Mouse (Mus musculus): Measurements from ENCODE around the gene Pde6g. TPM values are rescaled to one million over a fixed set of nuclear protein-coding genes. Genes with fewer than 3 reads are reported as not detected.

Gene Pde6g
- total and polyA plus RNA-seq, 3 experiments = 0.35 to 0.84 TPM; not detected in 1

DNA sequence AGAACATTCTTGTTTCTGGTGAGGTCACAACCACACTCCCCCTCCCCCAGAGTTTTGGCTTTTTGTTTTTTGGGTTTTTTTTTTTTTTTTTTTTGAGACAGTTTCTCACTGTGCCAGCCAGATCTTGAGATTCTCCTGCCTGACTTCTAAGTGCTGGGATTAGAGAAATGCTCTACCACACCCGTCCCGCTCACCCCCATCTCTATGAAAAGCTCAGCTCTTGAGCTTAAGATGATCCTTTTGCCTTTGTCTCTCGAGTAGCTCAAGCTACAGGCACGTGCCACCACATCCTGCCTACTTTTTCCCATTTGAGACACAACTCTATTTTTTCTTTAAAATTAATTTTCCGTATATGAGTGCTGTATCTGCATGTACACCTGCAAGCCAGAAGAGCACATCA, 11.1 kb upstream of the Pde6g start:
- DNase-seq (ENCODE audit: low read depth, low spot score) = peak; percentile 44
- Histone ChIP-seq H3K36me3 (ENCODE audit: control insufficient read depth in 1 of 2, insufficient read depth in 2 of 2, low read length in 2 of 2) (peaks cover 3 to 16% of the 10 kb centered on the region in 2 experiments; a peak in 3 of 4 replicates), H3K9me3 (replicated peaks; ENCODE audit: insufficient read depth, low read length) (no peaks in the 10 kb centered on the region), H3K4me1 (ENCODE audit: control insufficient read depth in 1 of 2, insufficient read depth in 2 of 2, low read length in 2 of 2) (peaks cover 8 to 20% of the 10 kb centered on the region in 2 experiments), H3K27ac (ENCODE audit: control insufficient read depth, low read depth, low read length) (no peak overlapping the region), H3K27me3 (ENCODE audit: control insufficient read depth in 1 of 2, insufficient read depth in 2 of 2, low read length in 2 of 2) (no peaks in the 10 kb centered on the region), H3K4me3 (ENCODE audit: control insufficient read depth in 1 of 2, insufficient read depth in 1 of 2, low read depth in 2 of 2, low read length in 2 of 2) (no peak overlapping the region), H3K79me2 (ENCODE audit: control insufficient read depth, insufficient read depth, low read length, poor library complexity) (peaks cover 30% of the 10 kb centered on the region), H3K9ac (ENCODE audit: control insufficient read depth, low read depth, low read length, poor library complexity, severe bottlenecking) (no peak overlapping the region)
- TF ChIP-seq POLR2AphosphoS5 (IDR thresholded peaks at IDR 0.05; ENCODE audit: borderline replicate concordance, low read depth, low read length) = no peak
- peak; percentile 67; the same call in 1 of the 2 replicates for TF ChIP-seq POLR2AphosphoS2 (IDR thresholded peaks at IDR 0.05; ENCODE audit: low read length)
- peak; percentile 54; the same call in 1 of the 2 replicates for TF ChIP-seq ZNF384 (IDR thresholded peaks at IDR 0.05; ENCODE audit: low read depth, low read length)
- TF ChIP-seq GABPA (IDR thresholded peaks at IDR 0.05; ENCODE audit: low read depth, low read length) = no peak
- no peak for TF ChIP-seq ZMIZ1 (IDR thresholded peaks at IDR 0.05; ENCODE audit: low read depth, low read length)

DNA sequence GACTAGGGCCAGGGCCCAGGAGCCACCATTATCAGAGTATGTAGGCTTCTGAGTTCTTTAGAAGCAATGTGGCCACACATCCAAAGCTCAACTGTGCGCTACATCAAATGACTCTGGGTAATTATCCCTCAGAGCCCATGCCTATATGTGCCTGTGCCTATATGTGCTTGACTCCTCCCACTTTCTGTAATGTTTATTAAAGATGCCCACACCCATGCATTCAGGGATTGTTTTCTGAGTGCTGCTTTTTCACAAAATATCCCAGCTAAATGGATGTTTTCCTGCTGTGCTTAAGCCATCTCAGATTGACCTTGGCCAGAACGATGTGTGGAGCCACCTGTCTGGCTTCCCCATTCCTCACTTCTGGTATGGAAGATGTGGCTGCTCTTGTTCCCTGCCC, 10.2 kb upstream of the Pde6g start:
- no peak for DNase-seq (ENCODE audit: low read depth, low spot score)
- H3K9ac ChIP-seq (ENCODE audit: control insufficient read depth, low read depth, low read length, poor library complexity, severe bottlenecking) = no peak overlapping the region
- H3K27me3 ChIP-seq (ENCODE audit: control insufficient read depth in 1 of 2, insufficient read depth in 2 of 2, low read length in 2 of 2) = no peaks in the 10 kb centered on the region
- peaks cover 37% of the 10 kb centered on the region for H3K79me2 ChIP-seq (ENCODE audit: control insufficient read depth, insufficient read depth, low read length, poor library complexity)
- H3K4me1 ChIP-seq (ENCODE audit: control insufficient read depth in 1 of 2, insufficient read depth in 2 of 2, low read length in 2 of 2) = peaks cover 5 to 22% of the 10 kb centered on the region in 2 experiments
- H3K9me3 ChIP-seq (replicated peaks; ENCODE audit: insufficient read depth, low read length) = no peaks in the 10 kb centered on the region
- H3K4me3 ChIP-seq (ENCODE audit: control insufficient read depth in 1 of 2, insufficient read depth in 1 of 2, low read depth in 2 of 2, low read length in 2 of 2) = no peak overlapping the region
- no peak for TF ChIP-seq E2F4 (IDR thresholded peaks at IDR 0.05; ENCODE audit: borderline replicate concordance, low read depth, low read length)
- no peak for TF ChIP-seq ELF1 (IDR thresholded peaks at IDR 0.05; ENCODE audit: low read depth, low read length)
- TF ChIP-seq POLR2AphosphoS2 (IDR thresholded peaks at IDR 0.05; ENCODE audit: low read length) = peak; percentile 88
- TF ChIP-seq ZMIZ1 (IDR thresholded peaks at IDR 0.05; ENCODE audit: low read depth, low read length) = peak; percentile 55; the same call in 1 of the 2 replicates
- TF ChIP-seq ZC3H11A (IDR thresholded peaks at IDR 0.05; ENCODE audit: low read depth, low read length) = no peak
- peak in 1 of 2 experiments; percentile 53; a peak in 2 of 4 replicates for TF ChIP-seq POLR2A (IDR thresholded peaks at IDR 0.05; ENCODE audit: control insufficient read depth in 1 of 2, insufficient read depth in 1 of 2, low read depth in 1 of 2, low read length in 2 of 2, poor library complexity in 1 of 2)
- TF ChIP-seq POLR2AphosphoS5 (IDR thresholded peaks at IDR 0.05; ENCODE audit: borderline replicate concordance, low read depth, low read length) = no peak
- TF ChIP-seq RCOR1 (IDR thresholded peaks at IDR 0.05; ENCODE audit: low read depth, low read length) = no peak
- peaks cover 3 to 17% of the 10 kb centered on the region in 2 experiments; a peak in 3 of 4 replicates for H3K36me3 ChIP-seq (ENCODE audit: control insufficient read depth in 1 of 2, insufficient read depth in 2 of 2, low read length in 2 of 2)
- H3K27ac ChIP-seq (ENCODE audit: control insufficient read depth, low read depth, low read length) = no peak overlapping the region

DNA sequence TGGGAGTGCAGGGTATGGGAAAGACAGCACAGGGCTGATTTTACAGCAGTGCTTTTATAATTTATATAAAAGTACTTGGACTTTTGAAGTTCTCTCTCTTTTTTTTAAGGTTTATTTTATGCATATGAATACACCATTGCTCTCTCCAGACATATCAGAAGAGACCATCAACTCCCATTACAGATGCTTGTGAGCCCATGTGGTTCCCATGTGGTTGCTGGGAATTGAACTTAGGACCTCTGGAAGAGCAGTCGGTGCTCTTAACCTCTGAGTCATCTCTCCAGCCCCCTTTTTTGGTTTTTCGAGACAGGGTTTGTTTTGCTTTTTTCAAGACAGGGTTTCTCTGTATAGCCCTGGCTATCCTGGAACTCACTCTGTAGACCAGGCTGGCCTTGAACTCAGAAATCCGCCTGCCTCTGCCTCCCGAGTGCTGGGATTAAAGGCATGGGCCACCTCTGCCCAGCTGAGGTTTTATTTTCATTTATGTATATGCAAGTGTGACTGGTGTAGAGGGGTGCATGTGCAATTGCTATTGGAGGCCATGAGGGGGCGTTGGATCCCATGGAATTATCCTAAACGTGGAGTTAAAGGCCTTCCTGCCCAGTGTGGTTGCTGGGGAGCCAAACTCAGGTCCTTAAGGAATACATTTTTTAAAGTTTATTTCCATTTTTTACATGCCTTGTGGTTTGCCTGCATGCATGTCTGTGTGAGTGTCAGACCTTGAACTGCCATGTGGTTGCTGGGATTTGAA, 5.7 kb upstream of the Pde6g start:
- Histone ChIP-seq H3K36me3 (ENCODE audit: control insufficient read depth in 1 of 2, insufficient read depth in 2 of 2, low read length in 2 of 2) (peaks cover 3 to 10% of the 10 kb centered on the region in 2 experiments; a peak in 3 of 4 replicates), H3K27ac (ENCODE audit: control insufficient read depth, low read depth, low read length) (peak overlapping the region; percentile 67), H3K9me3 (replicated peaks; ENCODE audit: insufficient read depth, low read length) (no peaks in the 10 kb centered on the region), H3K4me3 (ENCODE audit: control insufficient read depth in 1 of 2, insufficient read depth in 1 of 2, low read depth in 2 of 2, low read length in 2 of 2) (peak overlapping the region; percentile 84 to 86), H3K79me2 (ENCODE audit: control insufficient read depth, insufficient read depth, low read length, poor library complexity) (peaks cover 37% of the 10 kb centered on the region), H3K4me1 (ENCODE audit: control insufficient read depth in 1 of 2, insufficient read depth in 2 of 2, low read length in 2 of 2) (peaks cover 0 to 14% of the 10 kb centered on the region in 2 experiments; a peak in 2 of 4 replicates), H3K9ac (ENCODE audit: control insufficient read depth, low read depth, low read length, poor library complexity, severe bottlenecking) (peak overlapping the region; percentile 93), H3K27me3 (ENCODE audit: control insufficient read depth in 1 of 2, insufficient read depth in 2 of 2, low read length in 2 of 2) (no peaks in the 10 kb centered on the region)
- peak; percentile 77 for DNase-seq (ENCODE audit: low read depth, low spot score)
- TF ChIP-seq E2F4 (IDR thresholded peaks at IDR 0.05; ENCODE audit: borderline replicate concordance, low read depth, low read length) (no peak), ETS1 (IDR thresholded peaks at IDR 0.05; ENCODE audit: low read depth, low read length) (no peak), POLR2A (IDR thresholded peaks at IDR 0.05; ENCODE audit: control insufficient read depth in 1 of 2, insufficient read depth in 1 of 2, low read depth in 1 of 2, low read length in 2 of 2, poor library complexity in 1 of 2) (no peak), TAL1 (IDR thresholded peaks at IDR 0.05; ENCODE audit: low read length) (no peak), TBP (IDR thresholded peaks at IDR 0.05; ENCODE audit: low read depth, low read length) (0 out of 2 replicates have a peak, but pooled peaks have one; percentile 37), RAD21 (IDR thresholded peaks at IDR 0.05; ENCODE audit: low read depth, low read length) (peak; percentile 31), USF1 (IDR thresholded peaks at IDR 0.05; ENCODE audit: low read depth, low read length) (no peak), ELF1 (IDR thresholded peaks at IDR 0.05; ENCODE audit: low read depth, low read length) (0 out of 2 replicates have a peak, but pooled peaks have one; percentile 7), GATA1 (IDR thresholded peaks at IDR 0.05; ENCODE audit: low read depth, low read length) (no peak), POLR2AphosphoS2 (IDR thresholded peaks at IDR 0.05; ENCODE audit: low read length) (no peak), ZNF384 (IDR thresholded peaks at IDR 0.05; ENCODE audit: low read depth, low read length) (no peak), BHLHE40 (IDR thresholded peaks at IDR 0.05; ENCODE audit: borderline replicate concordance, low read depth, low read length) (no peak), GABPA (IDR thresholded peaks at IDR 0.05; ENCODE audit: low read depth, low read length) (no peak), EP300 (IDR thresholded peaks at IDR 0.05; ENCODE audit: low read depth in 1 of 2, low read length in 2 of 2) (no peak), USF2 (IDR thresholded peaks at IDR 0.05; ENCODE audit: borderline replicate concordance in 1 of 2, insufficient read depth in 1 of 2, low read depth in 1 of 2, low read length in 2 of 2) (no peak), CTCF (IDR thresholded peaks at IDR 0.05 in 2 of 3, conservative IDR thresholded peaks at IDR 0.05 in 1 of 3; ENCODE audit: control insufficient read depth in 1 of 3, insufficient read depth in 1 of 3, low read depth in 2 of 3, low read length in 3 of 3, poor library complexity in 1 of 3, severe bottlenecking in 1 of 3) (peak; percentile 56 to 76 (median 65)), MYC (IDR thresholded peaks at IDR 0.05; ENCODE audit: low read depth, low read length) (peak; percentile 71; the same call in 1 of the 2 replicates), RCOR1 (IDR thresholded peaks at IDR 0.05; ENCODE audit: low read depth, low read length) (no peak)

Data from MEL (cell line).